Mouse (Mus musculus) spleen, postnatal 14 days (tissue): ENCODE results near the gene Dpy19l1.

Experiments
- DNase-seq, 2 experiments: peaks; one replicate each; pipeline ENCODE4 v3.0.0; 2021 to 2022; ENCODE audit warnings: low spot score in 2 of 2

Gene Dpy19l1

DNA sequence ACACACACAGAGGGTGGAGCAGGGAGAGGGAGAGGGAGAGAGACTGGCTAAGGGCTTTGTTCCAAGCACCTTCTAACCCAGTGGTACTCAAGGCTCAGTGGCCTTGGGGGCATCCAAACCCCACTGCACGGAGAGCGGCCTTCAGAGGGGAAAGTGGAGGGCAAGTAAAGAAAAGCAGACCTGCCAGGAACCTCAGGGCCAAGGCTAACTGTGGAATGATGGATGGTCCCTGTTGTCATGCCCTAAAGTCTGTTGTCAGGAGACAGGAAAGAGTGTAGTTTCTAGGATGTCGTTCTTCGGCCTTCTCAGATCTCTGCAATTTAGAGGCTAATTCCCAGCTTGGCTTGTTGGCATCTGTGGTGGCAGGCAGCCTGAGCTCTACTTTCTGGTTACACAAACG lies 32.8 kb downstream of the Dpy19l1 start:
- no peak for DNase-seq

DNA sequence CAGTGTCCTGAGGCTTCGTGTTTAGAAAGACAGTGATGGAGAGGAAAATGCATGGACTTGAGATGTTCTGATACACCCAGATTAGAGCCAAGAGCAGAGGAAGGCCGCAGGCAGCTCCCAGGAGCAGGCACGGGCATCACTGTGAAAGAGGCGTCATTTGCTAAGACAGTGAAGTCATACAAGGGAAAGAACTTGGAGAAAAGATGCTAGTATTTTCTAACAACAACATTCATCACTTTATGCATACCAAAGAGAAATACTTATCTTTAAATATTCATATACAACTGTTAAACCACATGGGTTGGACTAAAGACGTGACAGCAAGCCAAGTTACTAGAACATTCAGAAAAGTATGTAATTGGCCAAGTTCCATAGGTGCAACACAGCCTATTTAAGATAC lies 35.8 kb downstream of the Dpy19l1 start:
- DNase-seq, result no peak

DNA sequence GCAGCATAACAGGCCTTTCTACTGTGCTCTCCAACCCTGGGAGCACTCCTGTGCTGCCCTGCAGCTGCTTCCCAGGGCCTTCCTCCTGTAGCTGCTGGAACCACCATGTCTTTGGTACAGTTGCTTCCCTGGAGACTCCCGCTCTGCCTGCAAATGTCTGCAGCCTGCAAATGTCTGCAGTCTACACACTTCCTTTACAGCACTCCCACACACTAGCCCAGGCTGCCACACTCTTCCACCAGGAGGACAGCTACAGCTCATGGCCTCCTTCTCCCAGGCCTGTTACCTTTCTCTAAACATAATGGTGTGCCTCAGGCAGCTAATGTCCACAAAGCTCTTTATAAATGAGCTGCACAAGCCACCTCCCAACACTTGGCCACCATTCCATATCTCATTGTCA lies 36.3 kb downstream of the Dpy19l1 start:
- DNase-seq, result no peak

GRCm38 (mm10) chr9:24461379-24461961 lies 41.5 kb downstream of the Dpy19l1 start:
- DNase-seq, result no peak

DNA sequence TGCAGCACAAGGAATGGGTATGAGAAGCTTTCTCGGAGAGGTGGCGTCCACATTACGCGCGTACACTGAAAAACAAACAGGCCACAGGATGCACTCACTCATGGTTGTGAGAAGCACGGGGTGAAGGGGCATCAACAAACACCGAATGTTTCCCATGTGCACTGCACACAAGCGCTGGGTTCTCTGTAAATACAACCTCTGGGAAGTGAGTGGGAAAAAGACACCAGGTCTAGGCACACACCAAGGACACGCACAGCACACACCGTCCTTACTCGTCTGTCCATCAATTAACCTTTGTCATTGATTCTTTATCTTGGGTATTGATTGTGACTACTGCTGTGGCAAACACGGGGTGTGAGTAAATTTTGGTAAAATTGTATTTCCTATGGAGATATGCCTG lies 49.1 kb downstream of the Dpy19l1 start:
- no peak for DNase-seq

DNA sequence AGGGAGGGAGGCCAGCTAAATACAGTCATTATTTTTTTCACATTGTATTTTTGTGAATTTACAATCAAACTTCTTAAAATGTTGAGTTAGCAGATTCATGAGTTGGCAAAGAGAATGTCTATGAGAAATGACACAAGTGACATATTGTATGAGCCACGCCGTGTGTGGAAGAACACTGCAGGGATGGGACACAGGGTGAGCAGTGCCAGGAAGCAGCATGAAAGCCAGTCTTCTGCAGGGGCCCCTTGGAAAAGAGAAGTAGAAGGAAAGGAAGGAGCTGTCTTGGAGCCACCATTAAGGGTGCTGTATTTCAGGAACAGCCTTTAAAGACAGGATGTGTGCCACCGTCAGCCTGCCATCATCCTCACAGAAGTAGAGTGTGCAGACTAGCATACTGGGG lies 52.0 kb downstream of the Dpy19l1 start:
- DNase-seq, result no peak

DNA sequence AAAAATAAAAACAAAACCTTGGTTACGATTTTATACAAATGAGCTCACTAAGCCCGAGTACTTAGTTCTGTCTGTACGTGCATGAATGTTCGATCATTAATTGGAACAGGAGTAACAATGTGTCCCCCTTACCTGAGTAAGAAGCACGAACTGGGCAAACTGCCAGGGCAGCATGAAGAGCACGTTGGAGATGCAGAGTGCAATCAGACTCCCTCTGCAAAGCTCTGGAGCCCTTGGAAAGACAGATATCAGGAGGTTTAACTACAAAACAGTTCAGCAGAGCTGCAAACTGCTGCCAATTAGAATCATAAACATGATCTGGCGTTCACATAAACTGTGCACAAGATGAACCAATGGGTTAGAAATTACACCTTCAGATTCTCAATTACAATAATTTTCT lies 52.4 kb downstream of the Dpy19l1 start:
- DNase-seq, result no peak

DNA sequence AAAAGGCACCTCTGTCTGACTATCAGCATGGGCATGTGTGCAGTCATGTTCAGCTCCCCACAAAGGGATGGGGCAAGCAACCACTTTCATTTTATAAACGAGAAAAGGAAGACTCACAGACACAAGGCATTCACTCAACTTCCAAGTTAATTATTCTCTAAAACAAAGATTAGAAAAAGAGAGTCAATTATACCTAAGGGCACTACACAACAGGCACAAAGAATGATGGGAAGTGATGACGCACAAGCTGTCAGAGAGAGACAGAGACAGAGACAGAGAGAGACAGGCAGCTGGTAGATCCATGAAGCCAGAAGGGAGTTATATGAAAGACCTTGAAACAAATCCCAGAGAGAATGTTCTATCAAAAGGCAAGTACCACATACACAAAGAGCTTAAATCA lies 68.0 kb downstream of the Dpy19l1 start:
- no peak for DNase-seq

DNA sequence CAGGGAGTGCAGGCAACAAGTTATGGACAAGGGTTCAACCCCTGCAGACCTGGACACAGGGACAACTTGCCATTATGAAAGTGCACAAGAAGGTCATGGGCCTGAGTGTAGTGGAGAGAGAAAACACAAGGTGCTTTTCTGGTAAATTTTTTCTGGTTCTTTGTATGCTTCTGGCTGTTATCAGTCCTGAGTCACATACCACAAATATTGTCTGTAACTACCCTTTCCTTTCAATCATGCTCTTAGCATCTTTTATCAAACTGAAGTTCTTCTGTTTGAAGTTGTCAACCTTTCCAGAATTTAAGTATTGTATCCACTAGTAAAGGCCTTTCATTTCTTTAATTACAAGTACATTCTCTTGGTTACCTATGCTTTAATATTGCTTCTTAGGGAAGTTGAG lies 73.2 kb downstream of the Dpy19l1 start:
- DNase-seq, result no peak

GRCm38 (mm10) chr9:24425679-24426078 lies 77.3 kb downstream of the Dpy19l1 start:
- no peak for DNase-seq

- DNase-seq, result no peak
Observed at GRCm38 (mm10) chr9:24423241-24423640, 79.7 kb downstream of the Dpy19l1 start.

DNA sequence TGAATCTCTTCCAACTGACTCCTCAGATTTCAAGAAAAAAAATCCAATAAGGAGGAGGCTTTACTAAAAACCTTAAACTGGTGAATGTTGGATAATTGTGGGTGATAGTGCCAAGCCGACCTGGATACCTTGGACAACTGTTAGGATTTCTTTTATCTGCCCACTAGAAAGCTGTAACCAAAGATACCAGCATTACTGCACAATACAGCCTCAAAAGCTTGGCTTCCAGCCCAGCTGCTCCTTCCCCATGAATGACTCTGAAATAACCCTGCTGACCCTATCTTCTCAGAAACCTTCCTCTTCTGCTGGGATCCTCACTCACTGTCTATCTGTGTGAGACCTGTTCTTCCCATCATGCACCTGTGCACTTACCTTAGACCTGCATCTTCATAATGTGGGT lies 81.1 kb downstream of the Dpy19l1 start:
- DNase-seq, result no peak

DNA sequence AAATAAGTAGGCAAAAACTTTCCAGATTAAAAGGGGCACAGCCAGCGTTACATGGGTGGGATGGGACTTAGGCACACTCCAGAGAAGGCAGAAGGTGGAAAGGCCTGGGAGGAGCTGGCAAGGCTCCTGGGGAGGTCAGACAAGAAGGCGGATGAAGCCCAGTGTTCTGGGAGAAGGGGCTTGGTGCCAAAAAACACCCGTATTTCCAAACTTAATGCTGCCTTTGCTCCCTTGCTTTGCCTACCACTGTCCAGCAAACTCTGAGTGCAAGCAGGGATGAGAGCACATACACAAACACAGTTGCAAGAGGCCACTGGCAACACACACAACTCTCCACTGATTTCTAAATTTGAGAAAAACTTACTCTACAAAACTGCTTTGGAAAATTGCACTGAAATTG lies 81.7 kb downstream of the Dpy19l1 start:
- no peak for DNase-seq

GRCm38 (mm10) chr9:24420144-24420543 lies 82.8 kb downstream of the Dpy19l1 start:
- no peak for DNase-seq

DNA sequence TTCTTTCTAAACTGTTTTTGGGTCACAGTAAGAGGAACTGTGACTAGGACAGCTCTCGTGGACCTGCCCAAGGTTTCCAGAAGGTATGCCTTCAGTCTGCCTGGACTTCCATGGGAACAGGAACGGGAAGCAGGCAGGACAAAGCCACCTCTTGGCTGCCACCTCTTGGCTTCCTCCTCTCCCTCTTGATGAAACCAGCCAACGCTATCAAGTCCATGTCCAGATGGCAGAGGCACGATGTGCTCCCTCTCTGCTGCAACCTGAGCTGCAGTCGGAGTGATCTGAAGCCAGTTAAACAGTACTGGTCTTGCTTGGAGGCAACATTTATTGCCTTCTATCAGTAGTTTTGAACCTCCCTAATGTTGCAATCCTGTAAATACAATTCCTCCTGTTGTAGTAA lies 84.7 kb downstream of the Dpy19l1 start:
- DNase-seq, result no peak

GRCm38 (mm10) chr9:24411483-24411882 lies 91.5 kb downstream of the Dpy19l1 start:
- DNase-seq, result no peak

GRCm38 (mm10) chr9:24410439-24410838 lies 92.5 kb downstream of the Dpy19l1 start:
- no peak for DNase-seq

- DNase-seq, result no peak
Observed at GRCm38 (mm10) chr9:24407992-24408391, 94.9 kb downstream of the Dpy19l1 start.

GRCm38 (mm10) chr9:24394146-24394545 lies 108.8 kb downstream of the Dpy19l1 start:
- DNase-seq, result no peak

DNA sequence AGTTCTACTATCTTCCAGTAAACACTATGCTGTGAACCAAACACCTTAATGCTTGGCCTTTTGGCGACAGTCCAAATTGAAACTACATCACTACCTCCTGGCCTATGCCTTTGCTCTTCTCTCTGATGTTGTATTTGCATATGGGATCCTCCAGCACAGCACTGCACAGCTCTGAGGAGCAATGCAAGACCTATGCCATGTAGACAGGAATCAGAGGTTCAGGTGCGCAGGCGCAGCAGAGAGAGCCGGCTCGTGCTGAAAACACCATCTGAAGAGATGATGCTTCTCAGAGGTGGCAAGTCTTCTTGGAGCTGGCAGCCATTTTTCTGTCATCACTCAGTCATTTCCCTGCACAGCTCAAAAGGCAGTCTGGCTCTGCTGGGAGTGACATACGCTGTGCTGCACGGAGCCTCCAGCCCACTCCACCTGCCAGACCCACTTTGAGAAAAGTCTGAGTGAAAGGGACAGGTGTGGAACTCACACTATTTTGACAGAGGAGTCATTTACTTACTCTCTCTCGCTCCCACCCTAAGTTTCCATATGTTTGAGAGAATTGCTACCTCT lies 112.1 kb downstream of the Dpy19l1 start:
- DNase-seq, result no peak

GRCm38 (mm10) chr9:24387230-24387629 lies 115.7 kb downstream of the Dpy19l1 start:
- DNase-seq, result no peak

DNA sequence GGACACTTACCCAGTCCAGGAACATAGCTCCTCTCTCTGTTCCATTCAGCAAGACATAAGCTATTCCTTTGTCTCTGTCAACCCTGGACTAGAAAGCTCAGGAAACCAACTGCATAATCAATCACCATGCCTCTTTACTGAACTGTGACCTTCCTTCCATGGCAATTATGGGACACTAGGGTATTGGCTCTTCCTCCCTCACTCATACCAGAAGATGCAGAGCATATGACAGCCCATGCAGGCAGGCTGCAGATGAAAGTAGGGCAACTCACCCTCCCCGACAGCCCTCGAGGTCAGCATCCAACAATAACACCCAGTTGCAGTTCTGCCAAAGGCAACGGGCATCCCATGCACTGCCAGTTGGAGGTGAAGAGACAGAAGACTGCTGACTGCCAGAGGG lies 123.6 kb downstream of the Dpy19l1 start:
- DNase-seq, result no peak

- no peak for DNase-seq
Observed at GRCm38 (mm10) chr9:24378848-24379247, 124.1 kb downstream of the Dpy19l1 start.
